Mouse (Mus musculus) E14TG2a.4 (cell line): ENCODE data around the gene Kif5c.

ENCODE experiments used
- CTCF ChIP-seq: conservative IDR thresholded peaks from 2 replicates; pipeline ENCODE4 v1.5.1; 2014; ENCODE audit warnings: low read length
- POU5F1 ChIP-seq: IDR thresholded peaks from 2 replicates; pipeline ENCODE4 v1.6.1; 2014; ENCODE audit warnings: low read length, borderline replicate concordance

DNA sequence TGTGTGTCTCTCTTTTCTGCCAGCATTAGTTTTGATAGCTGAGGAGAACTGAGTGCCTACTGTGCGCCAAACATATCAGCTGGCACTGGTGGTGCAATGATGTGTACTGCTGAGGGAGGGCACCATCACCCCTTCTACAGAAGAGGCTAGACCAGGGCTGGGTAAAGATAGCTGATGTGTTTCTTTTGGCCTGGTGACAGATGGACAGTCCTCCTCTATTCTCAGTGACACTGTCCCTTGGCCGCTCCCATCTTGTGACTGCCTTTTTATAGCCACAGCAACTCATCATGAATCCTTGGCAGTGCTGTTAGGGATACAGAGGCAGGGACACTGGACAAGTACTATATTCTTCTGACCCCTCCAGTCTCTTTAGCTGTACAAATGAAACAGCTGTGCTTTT is 35.8 kb upstream of the Kif5c start:
- TF ChIP-seq CTCF = no peak
- TF ChIP-seq POU5F1 = no peak
